Mouse (Mus musculus) monocyte, adult 5-6 weeks (primary cell): ENCODE data around the gene Csnk1g1. TPM values are rescaled to one million over a fixed set of nuclear protein-coding genes. Genes with fewer than 3 reads are reported as not detected.

Experiments used
- ATAC-seq: fragments of 153-309, 156-312 bp; replicated peaks from 2 replicates; pipeline ENCODE4 v1.8.0; 2017; ENCODE audit warnings: mild to moderate bottlenecking; ENCODE audit not compliant: low TSS enrichment, insufficient number of reproducible peaks, severe bottlenecking, poor library complexity, low FRiP score
- total RNA-seq: library from RNA; stranded (forward); fragments of 200-1000, 200-491, 200-594 nt; gene quantifications from 3 replicates; pipeline ENCODE4 v1.2.3, GENCODE M21; 2017

Gene Csnk1g1
- total RNA-seq, 1 experiment from 2014 or later, result 23.0 TPM

DNA sequence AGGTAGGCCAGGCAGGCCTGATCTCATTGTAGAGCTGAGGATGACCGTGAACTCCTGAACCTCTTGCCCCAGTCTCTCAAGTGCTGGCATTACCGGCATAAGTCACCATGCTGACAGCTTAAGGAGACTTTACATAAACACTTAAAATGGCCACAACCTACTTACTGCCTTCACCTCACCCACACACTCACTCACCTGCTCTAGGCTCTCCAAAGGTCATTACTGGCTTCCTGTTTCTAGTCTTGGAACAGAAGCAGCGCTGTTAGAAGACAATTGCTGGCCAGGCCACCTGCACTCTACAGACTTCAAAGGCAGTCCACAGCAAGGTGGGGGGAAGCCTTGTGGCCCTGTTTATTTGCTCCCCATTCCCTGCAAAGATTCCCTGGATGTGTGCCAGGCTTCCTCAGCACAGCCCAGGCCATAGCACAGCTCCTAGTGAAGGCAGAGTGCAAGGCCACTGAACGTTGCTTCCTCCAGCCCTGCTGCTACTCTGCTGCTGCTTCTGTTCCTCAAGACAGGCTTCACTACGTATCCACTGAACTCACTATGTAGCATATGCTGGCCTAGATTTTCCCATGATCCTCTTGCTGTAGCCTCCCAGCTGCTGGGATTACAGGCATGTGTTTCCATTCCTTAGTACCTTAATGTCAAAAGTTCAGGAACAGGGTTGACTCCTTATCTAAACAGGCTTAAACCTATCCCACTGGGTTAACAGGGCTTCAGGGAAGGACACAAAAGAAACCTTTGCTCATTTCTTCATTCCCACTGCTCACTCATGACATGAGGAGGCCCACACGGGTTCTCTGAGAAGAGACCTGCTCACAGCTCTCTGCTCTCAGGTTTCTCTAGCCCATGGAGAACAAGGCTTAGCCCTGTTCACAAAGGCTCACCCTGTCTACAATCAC, 182.9 kb downstream of the Csnk1g1 start:
- ATAC-seq, result no peak

DNA sequence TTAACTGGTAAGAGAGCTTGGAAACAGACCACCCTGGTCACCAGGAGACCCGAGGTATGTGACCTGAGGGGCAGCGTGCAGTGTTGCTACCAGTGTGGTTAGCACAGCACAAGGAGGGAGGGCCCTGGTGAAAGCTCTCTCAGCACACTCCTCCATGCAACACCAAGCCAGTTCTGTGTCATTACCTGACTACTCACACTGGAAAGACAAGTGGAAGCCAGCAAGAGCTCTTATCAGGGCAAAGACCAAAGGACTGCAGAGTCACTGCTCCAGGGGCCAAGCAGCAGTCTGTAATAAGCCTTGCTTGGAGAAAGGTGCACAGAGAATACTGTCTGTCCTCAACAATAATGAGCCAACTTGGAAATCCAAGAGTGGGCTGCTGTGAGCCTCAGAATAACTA, 183.9 kb downstream of the Csnk1g1 start:
- no peak for ATAC-seq

Other genes with a start within 250 kb of the Csnk1g1 start
- 72.0 to 107 TPM (median 78.2 TPM) in 3 replicates for gene Oaz2, start 240.9 kb upstream of the Csnk1g1 start, total RNA-seq
- gene Zfp609, start 81.4 kb upstream of the Csnk1g1 start, total RNA-seq, result 3.3 to 5.2 TPM (median 4.8 TPM) in 3 replicates
- gene Pclaf, start 18.7 kb upstream of the Csnk1g1 start, total RNA-seq, result 3.3 to 4.6 TPM (median 3.6 TPM) in 3 replicates
- gene Trip4, start 130 bp upstream of the Csnk1g1 start, total RNA-seq, result 28.5 to 53.8 TPM (median 33.5 TPM) in 3 replicates
- 628 to 744 TPM (median 641 TPM) in 3 replicates for gene Ppib, start 151.3 kb downstream of the Csnk1g1 start, total RNA-seq
- 1.3 to 2.6 TPM (median 1.6 TPM) in 3 replicates for gene Snx22, start 160.8 kb downstream of the Csnk1g1 start, total RNA-seq
- 118 to 143 TPM (median 135 TPM) in 3 replicates for gene Snx1, start 217.7 kb downstream of the Csnk1g1 start, total RNA-seq
- gene Ciao2a, start 217.7 kb downstream of the Csnk1g1 start, total RNA-seq, result 112 to 213 TPM (median 210 TPM) in 3 replicates
- 15.3 to 32.1 TPM (median 19.4 TPM) in 3 replicates for gene Dapk2, start 249.3 kb downstream of the Csnk1g1 start, total RNA-seq